Mouse (Mus musculus) stomach, postnatal 0 days (tissue): ENCODE results near the gene Ssh3.

Experiments used
- CTCF ChIP-seq: IDR thresholded peaks from 2 replicates; pipeline ENCODE4 v1.5.1; 2016; ENCODE audit warnings: antibody characterized with exemption, low read depth, mild to moderate bottlenecking, moderate library complexity
- EP300 ChIP-seq: optimal IDR thresholded peaks from 2 replicates; pipeline ENCODE3; 2016; ENCODE audit warnings: antibody characterized with exemption

DNA sequence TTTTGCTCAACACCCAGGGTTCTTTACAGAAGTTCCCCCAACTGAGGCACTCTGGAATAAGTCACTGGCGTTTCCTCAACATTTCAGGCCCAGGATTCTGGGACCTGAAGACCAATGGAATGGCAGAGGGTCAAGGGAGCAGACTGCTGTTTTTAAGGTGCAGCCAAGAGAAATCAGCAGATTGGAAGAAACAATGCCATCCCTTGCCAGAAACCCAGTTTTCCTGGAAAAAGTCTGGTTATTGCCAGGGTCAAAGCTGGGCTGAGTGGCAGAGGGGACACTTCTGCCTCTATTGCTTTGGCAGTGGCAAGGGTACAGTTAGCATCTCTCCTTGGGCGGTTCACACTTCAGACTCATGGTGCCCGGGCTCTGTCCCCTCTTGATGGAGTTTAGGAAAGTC lies 48.2 kb upstream of the Ssh3 start:
- TF ChIP-seq CTCF = no peak
- TF ChIP-seq EP300 = no peak
